Mouse (Mus musculus): ENCODE results near the gene Tacc2. TPM values are rescaled to one million over a fixed set of nuclear protein-coding genes. Genes with fewer than 3 reads are reported as not detected.
"Not testable (repeated sequence)": the region's sequence is repeated elsewhere in the genome, so short reads cannot be mapped to it uniquely, and the experiment has no call there.

Tacc2 gene
- polyA plus RNA-seq, 1 experiment from 2014 or later = 6.8 TPM

DNA sequence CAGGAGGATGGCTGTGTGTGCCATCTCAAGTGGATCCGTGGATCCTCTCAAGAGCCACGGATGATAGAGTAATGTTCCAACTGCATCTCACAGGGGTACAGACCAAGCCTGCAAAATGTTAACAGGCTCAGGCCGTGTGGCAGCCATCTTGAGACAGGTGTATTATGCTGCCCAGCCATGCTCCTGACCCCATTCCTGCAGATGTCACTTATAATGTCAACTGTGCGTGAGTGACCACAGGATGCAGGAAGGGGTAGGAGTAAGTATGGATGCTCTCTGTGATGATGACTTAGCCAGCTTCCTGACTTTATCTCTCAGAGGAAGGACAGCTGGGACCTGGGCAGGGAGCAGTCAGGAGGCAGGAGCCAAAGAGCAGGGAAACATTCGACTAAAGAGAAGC lies 86.8 kb downstream of the Tacc2 start:
- Histone ChIP-seq H3K4me3 (ENCODE audit: inconsistent target) (no peak overlapping the region), H3K27ac (no peak overlapping the region), H3K36me3 (ENCODE audit: inconsistent target) (no peaks in the 10 kb centered on the region), H3K79me2 (ENCODE audit: inconsistent target) (no peaks in the 10 kb centered on the region)
- WGBS (ENCODE audit: missing documents) = 99% methylated on average over 5 of the region's 5 CpGs

GRCm38 (mm10) chr7:130664629-130665028 lies 87.4 kb downstream of the Tacc2 start:
- no peaks in the 10 kb centered on the region for H3K79me2 ChIP-seq (ENCODE audit: inconsistent target)
- no peak overlapping the region for H3K4me3 ChIP-seq (ENCODE audit: inconsistent target)
- H3K36me3 ChIP-seq (ENCODE audit: inconsistent target) = no peaks in the 10 kb centered on the region
- no peak overlapping the region for H3K27ac ChIP-seq
- 96% methylated on average over 5 of the region's 5 CpGs for WGBS (ENCODE audit: missing documents)

DNA sequence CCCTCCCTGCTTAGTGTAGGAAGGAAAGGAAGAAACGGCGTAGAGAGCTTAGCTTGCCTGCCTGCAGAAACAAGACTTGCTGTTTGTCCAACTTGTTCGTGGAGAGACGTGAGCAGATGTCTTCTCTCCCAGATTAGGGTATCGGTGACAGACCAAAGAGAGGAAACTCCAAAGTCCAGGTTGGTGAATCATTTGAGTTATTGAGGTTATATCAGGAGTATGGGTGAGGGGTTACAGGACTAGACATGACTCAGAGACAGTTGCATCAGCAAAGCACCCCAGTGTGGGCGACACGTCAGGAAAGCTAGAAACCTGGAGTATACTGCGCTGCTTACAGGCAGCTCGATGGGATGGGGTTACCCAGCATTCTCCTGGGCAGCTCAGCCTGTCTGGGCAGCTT lies 88.1 kb downstream of the Tacc2 start:
- Histone ChIP-seq H3K27ac (no peak overlapping the region), H3K79me2 (ENCODE audit: inconsistent target) (no peaks in the 10 kb centered on the region), H3K4me3 (ENCODE audit: inconsistent target) (no peak overlapping the region), H3K36me3 (ENCODE audit: inconsistent target) (no peaks in the 10 kb centered on the region)
- WGBS (ENCODE audit: missing documents) = 95% methylated on average over 8 of the region's 9 CpGs

DNA sequence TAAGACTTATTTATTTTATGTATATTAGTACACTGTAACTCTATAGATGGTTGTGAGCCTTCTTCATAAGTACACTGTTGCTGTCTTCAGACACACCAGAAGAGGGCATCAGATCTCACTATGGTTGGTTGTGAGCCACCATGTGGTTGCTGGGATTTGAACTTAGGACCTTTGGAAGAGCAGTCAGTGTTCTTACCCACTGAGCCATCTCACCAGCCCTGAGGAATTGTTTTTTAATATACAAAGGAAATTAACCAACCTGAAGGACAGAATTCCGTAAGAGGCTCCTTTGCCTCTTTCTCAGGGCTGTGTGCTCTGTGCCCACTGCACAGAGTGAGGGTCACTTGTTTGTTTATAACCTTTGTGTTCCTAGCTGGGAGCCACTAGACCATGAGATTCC lies 90.8 kb downstream of the Tacc2 start:
- not testable (repeated sequence) for H3K79me2 ChIP-seq (ENCODE audit: inconsistent target); H3K36me3 ChIP-seq (ENCODE audit: inconsistent target); H3K27ac ChIP-seq; H3K4me3 ChIP-seq (ENCODE audit: inconsistent target)
- 100% methylated on average over 1 of the region's 1 CpGs for WGBS (ENCODE audit: missing documents)

DNA sequence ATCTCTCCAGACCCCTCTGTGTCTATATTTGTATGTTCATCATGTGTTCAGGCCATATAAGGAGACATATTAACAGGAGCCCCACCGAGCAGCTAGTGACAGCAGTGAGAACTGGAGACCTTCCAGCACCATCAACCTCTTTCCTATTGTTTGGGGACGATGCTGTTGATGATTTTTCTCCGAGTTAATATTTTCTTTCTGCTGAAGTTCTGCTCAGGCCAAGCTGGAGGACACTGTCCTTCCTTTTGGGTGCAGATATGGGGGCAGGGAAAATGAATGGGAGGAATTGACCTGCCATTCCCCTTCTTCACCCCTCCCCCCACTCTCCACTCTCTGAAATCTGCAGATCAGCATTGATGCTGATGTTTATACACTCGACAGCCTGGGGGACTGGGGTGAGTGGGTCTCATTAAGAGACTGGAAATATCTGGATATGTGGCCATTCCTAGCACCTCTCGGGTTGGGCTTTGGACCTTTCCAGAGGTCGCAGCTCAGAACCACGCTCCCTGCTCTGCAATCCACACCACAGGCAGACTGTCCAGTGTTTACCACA lies 91.6 kb downstream of the Tacc2 start:
- Histone ChIP-seq H3K79me2 (ENCODE audit: inconsistent target) (no peaks in the 10 kb centered on the region), H3K4me3 (ENCODE audit: inconsistent target) (no peak overlapping the region), H3K36me3 (ENCODE audit: inconsistent target) (no peaks in the 10 kb centered on the region), H3K27ac (no peak overlapping the region)
- WGBS (ENCODE audit: missing documents) = 83% methylated on average over 7 of the region's 7 CpGs

DNA sequence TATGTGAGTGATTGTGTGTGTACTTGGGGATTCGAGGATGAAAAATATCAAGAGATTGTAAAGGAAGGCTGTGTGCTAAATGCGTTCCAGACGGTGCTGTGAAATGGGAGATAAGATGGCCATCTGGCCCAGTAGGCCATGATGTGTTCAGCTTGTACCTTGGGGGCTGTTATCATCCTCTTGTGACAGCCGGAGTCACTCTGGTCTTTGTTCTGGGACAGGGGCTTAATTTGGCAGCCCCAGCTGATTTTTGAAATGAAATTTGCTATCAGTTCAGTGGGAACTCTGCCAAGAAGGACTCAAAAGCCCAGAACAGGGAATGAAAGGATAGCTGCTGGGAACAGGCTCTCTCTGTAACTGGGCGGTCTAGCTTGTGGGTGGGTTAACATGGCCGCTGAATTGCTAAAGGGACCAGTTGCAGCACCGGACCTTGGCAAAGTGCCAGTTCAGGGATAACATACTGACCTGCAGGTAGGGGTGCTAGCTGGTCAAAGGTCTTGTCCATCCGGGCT lies 92.2 kb downstream of the Tacc2 start:
- no peak overlapping the region for H3K4me3 ChIP-seq (ENCODE audit: inconsistent target)
- 95% methylated on average over 8 of the region's 8 CpGs for WGBS (ENCODE audit: missing documents)
- no peaks in the 10 kb centered on the region for H3K79me2 ChIP-seq (ENCODE audit: inconsistent target)
- no peak overlapping the region for H3K27ac ChIP-seq
- no peaks in the 10 kb centered on the region for H3K36me3 ChIP-seq (ENCODE audit: inconsistent target)

DNA sequence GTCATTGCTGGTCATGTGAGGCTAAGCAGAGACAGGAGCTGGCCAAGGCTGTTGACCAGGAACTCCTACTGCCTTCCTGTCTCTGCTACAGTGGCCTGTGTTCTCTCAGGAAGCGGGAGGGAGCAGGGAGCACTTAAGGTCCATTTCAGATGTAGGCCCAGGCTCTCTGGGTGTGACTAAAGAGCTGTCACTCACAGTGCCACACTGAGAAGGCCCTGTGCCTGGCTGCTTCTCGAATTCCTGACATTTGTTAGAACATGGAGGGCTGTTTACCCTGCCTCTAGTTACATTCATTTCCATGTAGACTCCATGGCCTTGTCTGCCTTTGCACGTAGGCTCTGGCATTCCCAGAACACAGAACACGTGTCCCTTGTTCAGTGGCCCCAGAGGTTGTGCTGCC lies 93.1 kb downstream of the Tacc2 start:
- no peaks in the 10 kb centered on the region for H3K36me3 ChIP-seq (ENCODE audit: inconsistent target)
- no peak overlapping the region for H3K4me3 ChIP-seq (ENCODE audit: inconsistent target)
- no peak overlapping the region for H3K27ac ChIP-seq
- H3K79me2 ChIP-seq (ENCODE audit: inconsistent target) = no peaks in the 10 kb centered on the region
- WGBS (ENCODE audit: missing documents) = 91% methylated on average over 4 of the region's 4 CpGs

DNA sequence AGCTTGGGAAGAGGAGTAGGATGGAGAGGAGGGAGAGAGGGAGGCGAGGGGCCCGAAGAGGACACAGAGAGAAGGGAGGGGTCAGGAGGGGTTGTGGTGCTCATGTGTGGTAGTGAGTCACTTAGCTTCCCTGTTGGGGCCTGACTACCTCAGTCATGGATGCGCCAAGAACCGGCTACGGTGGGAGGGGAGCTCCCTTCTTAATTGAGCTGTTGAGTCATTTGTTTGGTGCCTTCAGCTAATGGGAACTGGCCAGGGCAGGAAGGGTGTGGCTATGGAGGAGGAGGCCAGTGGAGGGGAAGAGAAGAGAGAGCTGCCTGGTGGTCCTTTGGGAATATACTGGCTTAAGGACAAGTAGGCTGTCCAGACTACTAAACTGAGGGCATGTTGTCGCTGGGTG lies 94.1 kb downstream of the Tacc2 start:
- no peaks in the 10 kb centered on the region for H3K36me3 ChIP-seq (ENCODE audit: inconsistent target)
- no peak overlapping the region for H3K27ac ChIP-seq
- 98% methylated on average over 2 of the region's 6 CpGs for whole genome bisulfite sequencing (ENCODE audit: missing documents)
- no peak overlapping the region for H3K4me3 ChIP-seq (ENCODE audit: inconsistent target)
- H3K79me2 ChIP-seq (ENCODE audit: inconsistent target) = no peaks in the 10 kb centered on the region

GRCm38 (mm10) chr7:130673169-130674033 lies 96.2 kb downstream of the Tacc2 start:
- H3K79me2 ChIP-seq (ENCODE audit: inconsistent target) = no peaks in the 10 kb centered on the region
- H3K27ac ChIP-seq = no peak overlapping the region
- no peak overlapping the region for H3K4me3 ChIP-seq (ENCODE audit: inconsistent target)
- 85% methylated on average over 9 of the region's 9 CpGs for WGBS (ENCODE audit: missing documents)
- H3K36me3 ChIP-seq (ENCODE audit: inconsistent target) = no peaks in the 10 kb centered on the region

DNA sequence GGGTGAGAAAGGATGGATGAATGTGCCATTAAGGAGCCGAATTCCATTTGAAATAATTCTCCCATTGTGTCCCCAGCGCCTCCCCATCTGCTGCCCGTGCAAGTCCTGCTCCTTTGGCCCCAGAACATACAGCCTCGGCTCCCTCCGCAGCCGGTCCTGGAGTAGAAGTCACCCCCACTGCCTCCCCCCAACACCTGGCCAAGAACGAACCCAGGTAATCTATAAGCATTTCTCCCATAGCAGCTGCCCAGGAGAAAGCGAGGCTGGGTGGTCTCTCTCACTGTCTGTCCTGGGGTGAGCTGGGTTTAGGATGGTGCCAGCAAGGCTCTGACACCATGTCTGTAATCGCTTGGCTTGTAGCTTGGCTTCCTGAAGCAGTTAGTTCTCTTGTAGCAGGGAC lies 97.3 kb downstream of the Tacc2 start:
- 91% methylated on average over 8 of the region's 9 CpGs for WGBS (ENCODE audit: missing documents)

DNA sequence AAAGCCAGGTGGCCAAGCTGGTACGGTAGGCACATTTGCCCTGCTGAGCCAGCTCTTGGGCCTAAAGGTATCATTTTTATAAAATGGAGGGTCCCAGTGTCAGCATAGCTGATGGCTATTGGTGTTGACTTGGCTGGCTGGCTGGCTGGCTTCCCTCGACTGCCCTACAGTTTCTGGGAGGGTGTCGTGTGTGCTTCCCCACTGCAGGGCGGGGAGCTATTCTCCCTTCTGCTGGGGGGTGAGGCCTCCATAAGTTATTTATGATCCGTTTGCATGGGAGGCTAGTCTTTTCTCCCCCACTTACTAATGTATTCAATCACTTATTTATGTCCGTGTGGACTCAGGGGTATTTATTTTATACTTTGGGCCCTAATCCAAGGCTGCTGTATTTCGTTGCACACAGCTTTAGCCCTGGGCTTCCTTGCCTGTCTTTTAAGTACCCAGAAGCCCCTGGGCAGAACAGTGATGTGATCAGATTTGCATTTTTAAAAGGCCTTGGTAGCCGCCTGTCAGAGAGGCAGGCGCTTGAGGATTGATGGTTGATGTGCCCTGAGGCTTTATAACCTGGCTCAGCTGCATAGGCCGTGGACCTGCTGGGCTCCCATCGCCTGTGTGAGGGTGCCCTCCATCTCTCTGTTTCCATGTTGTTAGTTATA lies 99.8 kb downstream of the Tacc2 start:
- H3K27ac ChIP-seq = no peak overlapping the region
- H3K79me2 ChIP-seq (ENCODE audit: inconsistent target) = no peaks in the 10 kb centered on the region
- no peaks in the 10 kb centered on the region for H3K36me3 ChIP-seq (ENCODE audit: inconsistent target)
- H3K4me3 ChIP-seq (ENCODE audit: inconsistent target) = no peak overlapping the region
- 94% methylated on average over 11 of the region's 11 CpGs for WGBS (ENCODE audit: missing documents)

More for the DNA sequence above, 97.3 kb downstream of the Tacc2 start:
- H3K36me3 ChIP-seq (ENCODE audit: inconsistent target) = no peaks in the 10 kb centered on the region
- no peaks in the 10 kb centered on the region for H3K79me2 ChIP-seq (ENCODE audit: inconsistent target)
- no peak overlapping the region for H3K27ac ChIP-seq
- H3K4me3 ChIP-seq (ENCODE audit: inconsistent target) = no peak overlapping the region

GRCm38 (mm10) chr7:130677541-130678274 lies 100.5 kb downstream of the Tacc2 start:
- no peak overlapping the region for H3K4me3 ChIP-seq (ENCODE audit: inconsistent target)
- no peak overlapping the region for H3K27ac ChIP-seq
- no peaks in the 10 kb centered on the region for H3K36me3 ChIP-seq (ENCODE audit: inconsistent target)
- WGBS (ENCODE audit: missing documents) = 92% methylated on average over 12 of the region's 12 CpGs
- H3K79me2 ChIP-seq (ENCODE audit: inconsistent target) = no peaks in the 10 kb centered on the region

DNA sequence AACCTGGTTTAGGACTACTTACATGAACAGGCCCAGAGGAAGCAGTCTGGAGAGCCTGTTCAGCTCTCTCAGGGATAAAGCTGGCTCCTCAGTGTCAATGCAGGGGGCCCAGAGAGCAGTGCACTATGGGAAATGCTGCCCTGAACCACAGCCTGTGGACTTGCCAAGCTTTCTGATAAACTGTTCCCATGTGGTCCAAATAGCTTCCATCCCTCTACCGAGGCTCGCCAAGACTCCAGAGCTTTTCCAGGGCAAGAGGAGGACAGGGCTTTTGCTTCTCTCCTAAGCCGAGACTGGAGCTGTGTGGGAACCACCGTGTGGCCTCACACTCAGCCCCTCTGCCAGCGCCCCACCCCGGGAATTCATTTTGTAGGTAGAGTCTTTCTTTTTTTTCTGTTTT lies 101.2 kb downstream of the Tacc2 start:
- 97% methylated on average over 6 of the region's 6 CpGs for WGBS (ENCODE audit: missing documents)
- no peak overlapping the region for H3K4me3 ChIP-seq (ENCODE audit: inconsistent target)
- no peaks in the 10 kb centered on the region for H3K79me2 ChIP-seq (ENCODE audit: inconsistent target)
- H3K27ac ChIP-seq = no peak overlapping the region
- H3K36me3 ChIP-seq (ENCODE audit: inconsistent target) = no peaks in the 10 kb centered on the region

DNA sequence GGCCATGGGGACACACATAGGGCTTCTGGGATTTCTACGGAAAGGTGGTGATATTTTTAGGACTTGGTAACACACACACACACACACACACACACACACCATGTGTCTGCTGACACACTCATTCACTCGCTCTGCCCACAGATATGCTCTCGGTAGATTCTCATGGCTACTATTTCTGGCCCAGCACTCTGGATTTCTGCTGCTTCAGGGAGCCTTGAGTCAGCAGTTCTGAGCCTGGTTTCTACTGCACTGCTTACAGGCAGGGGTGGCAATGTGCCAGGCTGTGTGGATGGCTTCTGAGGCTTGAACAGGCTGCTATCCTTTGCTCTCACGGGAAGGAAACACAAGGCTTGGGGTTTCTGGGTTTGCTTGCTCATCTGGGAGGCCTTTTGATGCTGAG lies 104.6 kb downstream of the Tacc2 start:
- H3K4me3 ChIP-seq (ENCODE audit: inconsistent target) = no peak overlapping the region
- 46% methylated on average over 4 of the region's 4 CpGs for WGBS (ENCODE audit: missing documents)
- no peak overlapping the region for H3K27ac ChIP-seq
- no peaks in the 10 kb centered on the region for H3K79me2 ChIP-seq (ENCODE audit: inconsistent target)
- H3K36me3 ChIP-seq (ENCODE audit: inconsistent target) = no peaks in the 10 kb centered on the region
